Mouse (Mus musculus): ENCODE results near the gene Rfx4. TPM values are rescaled to one million over a fixed set of nuclear protein-coding genes. Genes with fewer than 3 reads are reported as not detected.
A peak's percentile ranks its signal among the peaks of the same experiment; 100 is the strongest.

The Rfx4 gene
- polyA plus RNA-seq, 1 experiment from 2014 or later: not detected

- DNase-seq (ENCODE audit: low spot score): no peak
- Histone ChIP-seq H3K9me3 (ENCODE audit: low read length) (no peaks in the 10 kb centered on the region), H3K4me1 (ENCODE audit: insufficient read depth, low read depth, low read length) (peaks cover 5% of the 10 kb centered on the region; the same call in 1 of the 2 replicates), H3K27me3 (replicated peaks; ENCODE audit: insufficient read depth, low read length) (peaks cover 76% of the 10 kb centered on the region), H3K36me3 (ENCODE audit: insufficient read depth, low read length) (no peaks in the 10 kb centered on the region), H3K4me3 (ENCODE audit: low read depth, low read length) (peak overlapping the region; percentile 26), H3K27ac (ENCODE audit: low read length) (no peak overlapping the region), H3K9ac (replicated peaks; ENCODE audit: low read depth) (no peak overlapping the region), H3K4me2 (replicated peaks; ENCODE audit: low read depth, low read length) (peak overlapping the region; percentile 20)
- 6% methylated on average over 44 of the region's 46 CpGs for WGBS
- TF ChIP-seq CTCF (IDR thresholded peaks at IDR 0.05) (no peak), EP300 (IDR thresholded peaks at IDR 0.05) (no peak)
- ATAC-seq: peak; percentile 57
These were observed 4.6 kb downstream of the Rfx4 start for GRCm38 (mm10) chr10:84760118-84761111.

GRCm38 (mm10) chr10:84768766-84769165 lies 12.9 kb downstream of the Rfx4 start:
- Histone ChIP-seq H3K4me1 (ENCODE audit: insufficient read depth, low read depth, low read length) (no peaks in the 10 kb centered on the region), H3K9ac (replicated peaks; ENCODE audit: low read depth) (no peak overlapping the region), H3K4me2 (replicated peaks; ENCODE audit: low read depth, low read length) (no peak overlapping the region), H3K36me3 (ENCODE audit: insufficient read depth, low read length) (no peaks in the 10 kb centered on the region), H3K27me3 (replicated peaks; ENCODE audit: insufficient read depth, low read length) (peaks cover 5% of the 10 kb centered on the region), H3K27ac (ENCODE audit: low read length) (no peak overlapping the region), H3K4me3 (ENCODE audit: low read depth, low read length) (no peak overlapping the region), H3K9me3 (ENCODE audit: low read length) (no peaks in the 10 kb centered on the region)
- TF ChIP-seq EP300 (IDR thresholded peaks at IDR 0.05): no peak
- TF ChIP-seq CTCF (IDR thresholded peaks at IDR 0.05): no peak
- no peak for ATAC-seq
- 63% methylated on average over 10 of the region's 10 CpGs for WGBS
- no peak for DNase-seq (ENCODE audit: low spot score)

- H3K27me3 ChIP-seq (replicated peaks; ENCODE audit: insufficient read depth, low read length): no peaks in the 10 kb centered on the region; the same call in 1 of the 2 replicates
- no peak for TF ChIP-seq CTCF (IDR thresholded peaks at IDR 0.05)
- TF ChIP-seq EP300 (IDR thresholded peaks at IDR 0.05): no peak
- 73% methylated on average over 4 of the region's 4 CpGs for WGBS
- no peaks in the 10 kb centered on the region for H3K36me3 ChIP-seq (ENCODE audit: insufficient read depth, low read length)
- H3K9me3 ChIP-seq (ENCODE audit: low read length): no peaks in the 10 kb centered on the region
- ATAC-seq: no peak
- no peak overlapping the region for H3K9ac ChIP-seq (replicated peaks; ENCODE audit: low read depth)
- H3K4me2 ChIP-seq (replicated peaks; ENCODE audit: low read depth, low read length): no peak overlapping the region
- DNase-seq (ENCODE audit: low spot score): no peak
- no peak overlapping the region for H3K27ac ChIP-seq (ENCODE audit: low read length)
- H3K4me1 ChIP-seq (ENCODE audit: insufficient read depth, low read depth, low read length): no peaks in the 10 kb centered on the region; the same call in 1 of the 2 replicates
- H3K4me3 ChIP-seq (ENCODE audit: low read depth, low read length): no peak overlapping the region
These were observed 16.7 kb downstream of the Rfx4 start for GRCm38 (mm10) chr10:84772380-84773130.

GRCm38 (mm10) chr10:84773889-84774288 lies 18.0 kb downstream of the Rfx4 start:
- Histone ChIP-seq H3K27ac (ENCODE audit: low read length) (no peak overlapping the region), H3K27me3 (replicated peaks; ENCODE audit: insufficient read depth, low read length) (no peaks in the 10 kb centered on the region; the same call in 1 of the 2 replicates), H3K4me3 (ENCODE audit: low read depth, low read length) (no peak overlapping the region), H3K9ac (replicated peaks; ENCODE audit: low read depth) (no peak overlapping the region), H3K9me3 (ENCODE audit: low read length) (no peaks in the 10 kb centered on the region), H3K4me1 (ENCODE audit: insufficient read depth, low read depth, low read length) (no peaks in the 10 kb centered on the region; the same call in 1 of the 2 replicates), H3K4me2 (replicated peaks; ENCODE audit: low read depth, low read length) (no peak overlapping the region), H3K36me3 (ENCODE audit: insufficient read depth, low read length) (no peaks in the 10 kb centered on the region)
- ATAC-seq (no peak), DNase-seq (ENCODE audit: low spot score) (no peak)
- WGBS: 88% methylated on average over 4 of the region's 4 CpGs
- TF ChIP-seq EP300 (IDR thresholded peaks at IDR 0.05) (no peak), CTCF (IDR thresholded peaks at IDR 0.05) (no peak)

- H3K27ac ChIP-seq (ENCODE audit: low read length): no peak overlapping the region
- ATAC-seq (peak; percentile 91), DNase-seq (ENCODE audit: low spot score) (peak; percentile 84)
- no peaks in the 10 kb centered on the region for H3K36me3 ChIP-seq (ENCODE audit: insufficient read depth, low read length)
- H3K27me3 ChIP-seq (replicated peaks; ENCODE audit: insufficient read depth, low read length): no peaks in the 10 kb centered on the region; the same call in 1 of the 2 replicates
- no peak overlapping the region for H3K4me3 ChIP-seq (ENCODE audit: low read depth, low read length)
- WGBS: 52% methylated on average over 12 of the region's 12 CpGs
- 0 out of 2 replicates have a peak overlapping the region, but pooled peaks have one; percentile 11 for H3K4me2 ChIP-seq (replicated peaks; ENCODE audit: low read depth, low read length)
- no peaks in the 10 kb centered on the region for H3K9me3 ChIP-seq (ENCODE audit: low read length)
- H3K4me1 ChIP-seq (ENCODE audit: insufficient read depth, low read depth, low read length): no peaks in the 10 kb centered on the region; the same call in 1 of the 2 replicates
- TF ChIP-seq EP300 (IDR thresholded peaks at IDR 0.05) (no peak), CTCF (IDR thresholded peaks at IDR 0.05) (no peak)
- H3K9ac ChIP-seq (replicated peaks; ENCODE audit: low read depth): no peak overlapping the region
These were observed 18.7 kb downstream of the Rfx4 start for GRCm38 (mm10) chr10:84774573-84774972.

- no peak overlapping the region for H3K4me2 ChIP-seq (replicated peaks; ENCODE audit: low read depth, low read length)
- H3K27me3 ChIP-seq (replicated peaks; ENCODE audit: insufficient read depth, low read length): no peaks in the 10 kb centered on the region
- H3K4me1 ChIP-seq (ENCODE audit: insufficient read depth, low read depth, low read length): no peaks in the 10 kb centered on the region; the same call in 1 of the 2 replicates
- no peak overlapping the region for H3K9ac ChIP-seq (replicated peaks; ENCODE audit: low read depth)
- ATAC-seq (no peak), DNase-seq (ENCODE audit: low spot score) (no peak)
- no peak for TF ChIP-seq EP300 (IDR thresholded peaks at IDR 0.05)
- no peak for TF ChIP-seq CTCF (IDR thresholded peaks at IDR 0.05)
- H3K27ac ChIP-seq (ENCODE audit: low read length): no peak overlapping the region
- WGBS: 63% methylated on average over 5 of the region's 5 CpGs
- no peaks in the 10 kb centered on the region for H3K9me3 ChIP-seq (ENCODE audit: low read length)
- H3K4me3 ChIP-seq (ENCODE audit: low read depth, low read length): no peak overlapping the region
- H3K36me3 ChIP-seq (ENCODE audit: insufficient read depth, low read length): no peaks in the 10 kb centered on the region
These were observed 21.2 kb downstream of the Rfx4 start for GRCm38 (mm10) chr10:84777109-84777508.
